Mouse (Mus musculus): ENCODE results near the gene Kat2b. TPM values are rescaled to one million over a fixed set of nuclear protein-coding genes. Genes with fewer than 3 reads are reported as not detected.

Kat2b gene
- polyA plus RNA-seq, 1 experiment from 2014 or later, result 7.8 TPM

DNA sequence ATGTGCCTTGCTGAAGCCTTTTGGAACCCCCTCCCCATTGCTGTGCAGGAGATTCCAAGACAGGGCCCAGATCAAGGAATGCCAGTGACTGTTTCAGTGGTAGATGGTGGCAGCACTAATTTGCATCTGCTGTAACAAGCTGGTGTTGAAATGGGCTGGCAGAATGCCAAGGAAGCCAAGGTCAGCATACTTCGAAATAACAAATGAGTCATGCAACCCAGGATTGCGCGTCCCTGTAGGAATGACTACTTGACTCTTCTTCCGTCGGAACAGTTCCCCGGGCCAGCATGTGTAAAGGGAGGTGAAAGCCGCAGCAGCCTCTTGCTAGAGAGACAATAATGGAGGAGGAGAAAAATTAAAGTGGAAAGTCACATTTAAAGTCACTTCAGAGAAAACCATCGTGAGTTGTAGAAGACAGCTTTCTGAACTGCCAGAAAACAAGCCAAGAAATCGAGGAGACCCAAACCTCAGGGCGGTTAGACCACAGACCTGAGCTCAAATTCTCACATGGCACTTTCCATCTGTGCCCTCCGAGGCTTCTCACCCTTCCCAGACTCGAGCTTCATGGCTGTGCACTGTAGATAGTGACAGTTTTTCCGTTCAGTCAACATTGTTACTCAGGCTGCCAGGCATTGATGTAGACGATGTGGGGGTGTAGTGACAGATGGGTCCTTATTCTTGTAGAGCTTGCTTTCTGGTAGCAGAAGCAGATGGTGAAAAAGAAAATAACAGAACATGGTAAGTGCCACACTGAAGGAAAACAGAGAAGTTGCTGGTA is 20.6 kb downstream of the Kat2b start:
- Histone ChIP-seq H3K36me3 (ENCODE audit: control insufficient read depth, insufficient read depth, low read length) (no peaks in the 10 kb centered on the region), H3K4me2 (replicated peaks; ENCODE audit: low read depth, low read length) (no peak overlapping the region), H3K9me3 (ENCODE audit: control insufficient read depth, low read depth, low read length) (no peaks in the 10 kb centered on the region), H3K27ac (ENCODE audit: low read length) (no peak overlapping the region), H3K27me3 (ENCODE audit: control insufficient read depth, insufficient read depth, low read length) (no peaks in the 10 kb centered on the region), H3K4me3 (ENCODE audit: low read depth, low read length) (no peak overlapping the region), H3K9ac (replicated peaks; ENCODE audit: low read depth, low read length) (no peak overlapping the region), H3K4me1 (ENCODE audit: control insufficient read depth, insufficient read depth, low read length) (peaks cover 13% of the 10 kb centered on the region; the same call in 1 of the 2 replicates)
- ATAC-seq (ENCODE audit: insufficient number of reproducible peaks, insufficient read depth, low FRiP score, low read depth), result peak; percentile 51; the same call in 1 of the 2 replicates
- WGBS, result 44% methylated on average over 14 of the region's 14 CpGs

DNA sequence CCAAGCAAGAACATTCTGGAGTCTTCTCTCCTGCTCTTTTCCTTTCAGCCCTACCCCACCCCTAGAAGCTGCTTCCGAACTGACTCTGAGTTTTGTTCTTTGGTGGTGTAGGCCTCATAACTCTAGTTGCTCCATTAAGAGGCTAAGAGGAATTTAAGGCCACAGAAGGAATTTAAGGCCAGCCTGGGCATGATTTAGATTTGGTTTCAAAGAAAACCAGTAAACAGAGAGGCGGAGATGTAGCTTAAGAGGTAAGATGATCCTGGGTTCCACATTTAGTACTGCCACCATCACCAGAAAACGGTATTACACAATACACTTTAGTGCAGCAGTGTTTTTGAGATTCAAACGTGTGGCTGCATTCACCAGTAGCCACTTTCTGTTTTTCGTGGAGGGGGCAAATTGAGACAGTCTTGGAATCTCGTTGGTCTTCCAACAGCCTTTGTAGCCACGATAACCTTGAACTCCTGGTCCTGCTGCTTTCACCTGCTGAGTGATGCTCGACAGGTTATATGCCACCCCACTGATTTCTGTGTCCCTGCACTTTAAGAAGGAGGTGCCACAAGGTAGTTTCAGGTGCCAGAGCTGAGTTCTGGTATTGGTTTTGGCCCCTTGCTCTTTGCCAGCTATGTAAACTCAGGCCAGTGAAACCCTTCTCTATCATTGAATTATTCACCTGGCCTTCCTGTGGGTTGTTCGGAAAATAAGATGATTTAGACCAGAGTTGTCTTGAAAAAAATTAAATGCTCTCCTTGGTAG is 21.6 kb downstream of the Kat2b start:
- Histone ChIP-seq H3K36me3 (ENCODE audit: control insufficient read depth, insufficient read depth, low read length) (no peaks in the 10 kb centered on the region), H3K4me1 (ENCODE audit: control insufficient read depth, insufficient read depth, low read length) (peaks cover 13% of the 10 kb centered on the region; the same call in 1 of the 2 replicates), H3K9ac (replicated peaks; ENCODE audit: low read depth, low read length) (no peak overlapping the region), H3K27ac (ENCODE audit: low read length) (no peak overlapping the region), H3K4me2 (replicated peaks; ENCODE audit: low read depth, low read length) (no peak overlapping the region), H3K27me3 (ENCODE audit: control insufficient read depth, insufficient read depth, low read length) (no peaks in the 10 kb centered on the region), H3K9me3 (ENCODE audit: control insufficient read depth, low read depth, low read length) (no peaks in the 10 kb centered on the region), H3K4me3 (ENCODE audit: low read depth, low read length) (no peak overlapping the region)
- WGBS, result 73% methylated on average over 9 of the region's 9 CpGs
- ATAC-seq (ENCODE audit: insufficient number of reproducible peaks, insufficient read depth, low FRiP score, low read depth), result no peak

DNA sequence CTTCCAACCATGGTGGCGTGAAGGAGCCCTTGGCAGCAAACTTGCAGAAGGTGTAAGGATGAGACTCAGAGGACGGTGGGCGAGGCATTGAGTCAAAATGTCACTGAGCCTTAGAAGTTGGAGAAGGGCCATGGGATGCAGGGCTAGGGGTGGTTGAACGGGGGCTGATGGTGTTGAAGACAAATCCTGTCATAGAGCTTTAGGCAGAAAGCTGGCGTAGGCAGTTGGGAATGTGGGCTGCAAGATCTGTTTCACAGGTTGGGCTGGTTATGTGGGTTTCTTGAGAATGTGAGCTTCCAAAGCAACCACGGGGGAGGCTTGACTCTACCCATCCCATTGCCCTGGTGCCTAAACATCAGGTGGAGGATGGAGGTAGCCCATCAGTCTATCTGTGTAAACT is 23.4 kb downstream of the Kat2b start:
- Histone ChIP-seq H3K27ac (ENCODE audit: low read length) (no peak overlapping the region), H3K4me2 (replicated peaks; ENCODE audit: low read depth, low read length) (no peak overlapping the region), H3K9me3 (ENCODE audit: control insufficient read depth, low read depth, low read length) (no peaks in the 10 kb centered on the region), H3K4me1 (ENCODE audit: control insufficient read depth, insufficient read depth, low read length) (peaks cover 13% of the 10 kb centered on the region; the same call in 1 of the 2 replicates), H3K4me3 (ENCODE audit: low read depth, low read length) (no peak overlapping the region), H3K9ac (replicated peaks; ENCODE audit: low read depth, low read length) (no peak overlapping the region), H3K27me3 (ENCODE audit: control insufficient read depth, insufficient read depth, low read length) (no peaks in the 10 kb centered on the region), H3K36me3 (ENCODE audit: control insufficient read depth, insufficient read depth, low read length) (no peaks in the 10 kb centered on the region)
- 81% methylated on average over 6 of the region's 6 CpGs for WGBS
- no peak for ATAC-seq (ENCODE audit: insufficient number of reproducible peaks, insufficient read depth, low FRiP score, low read depth)

DNA sequence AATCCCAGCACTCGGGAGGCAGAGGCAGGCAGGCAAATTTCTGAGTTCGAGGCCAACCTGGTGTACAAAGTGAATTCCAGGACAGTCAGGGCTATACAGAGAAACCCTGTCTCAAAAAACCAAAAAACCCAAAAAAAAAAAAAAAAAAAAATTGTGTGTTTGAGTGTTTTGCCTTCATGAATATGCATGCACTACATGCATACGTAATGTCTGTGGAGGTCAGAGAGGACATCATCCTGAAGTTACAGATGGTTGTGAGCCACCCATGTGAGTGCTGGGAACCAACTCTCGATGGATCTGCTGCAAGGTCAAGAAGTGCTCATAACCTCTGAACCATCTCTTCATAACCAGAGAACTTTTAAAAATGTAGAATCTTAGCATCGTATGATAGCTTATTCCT is 25.2 kb downstream of the Kat2b start:
- Histone ChIP-seq H3K27me3 (ENCODE audit: control insufficient read depth, insufficient read depth, low read length) (no peaks in the 10 kb centered on the region), H3K4me2 (replicated peaks; ENCODE audit: low read depth, low read length) (no peak overlapping the region), H3K9ac (replicated peaks; ENCODE audit: low read depth, low read length) (no peak overlapping the region), H3K4me1 (ENCODE audit: control insufficient read depth, insufficient read depth, low read length) (peaks cover 12% of the 10 kb centered on the region; the same call in 1 of the 2 replicates), H3K9me3 (ENCODE audit: control insufficient read depth, low read depth, low read length) (no peaks in the 10 kb centered on the region), H3K27ac (ENCODE audit: low read length) (no peak overlapping the region), H3K4me3 (ENCODE audit: low read depth, low read length) (no peak overlapping the region), H3K36me3 (ENCODE audit: control insufficient read depth, insufficient read depth, low read length) (no peaks in the 10 kb centered on the region)
- WGBS, result 86% methylated on average over 5 of the region's 5 CpGs
- ATAC-seq (ENCODE audit: insufficient number of reproducible peaks, insufficient read depth, low FRiP score, low read depth), result no peak

DNA sequence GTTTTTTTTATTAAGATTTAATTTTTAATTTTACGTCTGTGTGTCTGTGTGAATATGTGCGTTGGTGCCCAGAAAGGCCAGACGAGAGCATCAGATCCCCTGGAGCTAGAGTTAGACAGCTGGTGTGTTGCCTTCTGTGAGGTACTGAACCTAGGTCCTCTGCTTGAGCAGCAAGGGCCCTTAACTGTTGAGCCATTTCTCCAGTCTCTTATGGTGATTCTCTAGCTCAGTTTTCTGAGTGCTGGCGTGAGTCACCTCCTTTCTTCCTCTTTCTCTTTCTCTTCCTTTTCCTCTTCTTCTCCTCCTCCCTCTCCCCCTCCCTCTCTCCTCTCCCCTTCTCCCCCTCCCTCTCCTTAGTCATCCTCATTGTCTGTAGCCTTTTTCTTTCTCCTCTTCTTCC is 27.9 kb downstream of the Kat2b start:
- no peak overlapping the region for H3K9ac ChIP-seq (replicated peaks; ENCODE audit: low read depth, low read length)
- no peak overlapping the region for H3K4me2 ChIP-seq (replicated peaks; ENCODE audit: low read depth, low read length)
- no peaks in the 10 kb centered on the region for H3K36me3 ChIP-seq (ENCODE audit: control insufficient read depth, insufficient read depth, low read length)
- no peak overlapping the region for H3K4me3 ChIP-seq (ENCODE audit: low read depth, low read length)
- no peaks in the 10 kb centered on the region for H3K9me3 ChIP-seq (ENCODE audit: control insufficient read depth, low read depth, low read length)
- WGBS, result 79% methylated on average over 4 of the region's 4 CpGs
- H3K4me1 ChIP-seq (ENCODE audit: control insufficient read depth, insufficient read depth, low read length), result 0 out of 2 replicates have a peak, but pooled peaks cover 3% of the 10 kb centered on the region
- no peaks in the 10 kb centered on the region for H3K27me3 ChIP-seq (ENCODE audit: control insufficient read depth, insufficient read depth, low read length)
- no peak for ATAC-seq (ENCODE audit: insufficient number of reproducible peaks, insufficient read depth, low FRiP score, low read depth)
- no peak overlapping the region for H3K27ac ChIP-seq (ENCODE audit: low read length)

DNA sequence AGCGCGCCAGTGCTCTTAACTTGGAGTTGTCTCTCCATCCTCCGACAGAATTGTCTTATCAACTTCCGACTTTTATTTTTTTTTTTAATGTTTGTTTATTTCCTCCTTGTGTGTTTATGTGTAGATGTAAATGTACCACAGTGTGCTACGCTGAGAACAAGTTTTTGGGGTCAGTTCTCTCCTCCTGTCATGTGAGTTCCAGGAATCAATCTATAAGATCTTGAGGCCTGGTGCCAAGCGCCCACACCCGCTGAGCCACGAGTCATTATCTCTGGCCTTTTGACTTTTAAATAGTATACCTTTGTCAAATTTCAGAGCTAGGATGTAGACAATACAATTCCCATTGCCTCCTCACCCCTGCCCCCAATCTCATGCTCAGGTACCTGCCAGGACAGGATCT is 28.9 kb downstream of the Kat2b start:
- Histone ChIP-seq H3K4me2 (replicated peaks; ENCODE audit: low read depth, low read length) (no peak overlapping the region), H3K4me3 (ENCODE audit: low read depth, low read length) (no peak overlapping the region), H3K36me3 (ENCODE audit: control insufficient read depth, insufficient read depth, low read length) (no peaks in the 10 kb centered on the region), H3K9me3 (ENCODE audit: control insufficient read depth, low read depth, low read length) (no peaks in the 10 kb centered on the region), H3K9ac (replicated peaks; ENCODE audit: low read depth, low read length) (no peak overlapping the region), H3K4me1 (ENCODE audit: control insufficient read depth, insufficient read depth, low read length) (0 out of 2 replicates have a peak, but pooled peaks cover 3% of the 10 kb centered on the region), H3K27me3 (ENCODE audit: control insufficient read depth, insufficient read depth, low read length) (no peaks in the 10 kb centered on the region), H3K27ac (ENCODE audit: low read length) (no peak overlapping the region)
- WGBS, result 71% methylated on average over 8 of the region's 8 CpGs
- no peak for ATAC-seq (ENCODE audit: insufficient number of reproducible peaks, insufficient read depth, low FRiP score, low read depth)

DNA sequence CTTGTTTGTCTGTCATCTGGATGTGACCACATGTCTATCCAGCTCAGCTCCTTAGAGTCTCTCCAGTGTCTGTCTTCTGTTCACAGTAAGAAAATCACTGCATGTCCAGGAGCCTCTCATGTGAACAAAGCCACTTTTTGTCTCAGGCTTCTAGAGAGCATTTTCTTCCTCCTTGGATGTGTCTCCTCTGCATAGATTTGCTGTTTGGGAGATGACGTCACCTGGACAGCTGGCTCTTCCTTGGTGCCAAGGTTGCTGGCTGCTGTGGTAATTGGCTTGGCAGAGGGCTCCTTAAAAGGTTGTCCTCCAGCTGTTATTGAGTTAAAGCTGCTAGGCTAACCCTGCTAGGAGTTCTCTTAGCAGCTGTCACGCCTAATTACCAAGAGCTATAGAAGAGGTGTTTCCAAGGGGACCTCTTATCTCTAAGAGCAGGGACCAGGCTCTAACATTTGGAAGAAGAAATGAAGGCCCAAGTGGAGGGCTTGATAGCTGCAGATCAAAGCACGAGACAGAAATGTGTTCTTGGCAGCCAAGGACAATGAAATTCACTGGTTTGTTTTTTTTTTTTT is 29.7 kb downstream of the Kat2b start:
- no peaks in the 10 kb centered on the region for H3K27me3 ChIP-seq (ENCODE audit: control insufficient read depth, insufficient read depth, low read length)
- 36% methylated on average over 3 of the region's 3 CpGs for WGBS
- no peak overlapping the region for H3K4me3 ChIP-seq (ENCODE audit: low read depth, low read length)
- ATAC-seq (ENCODE audit: insufficient number of reproducible peaks, insufficient read depth, low FRiP score, low read depth), result peak; percentile 51; the same call in 1 of the 2 replicates
- H3K9ac ChIP-seq (replicated peaks; ENCODE audit: low read depth, low read length), result no peak overlapping the region
- H3K4me2 ChIP-seq (replicated peaks; ENCODE audit: low read depth, low read length), result no peak overlapping the region
- H3K4me1 ChIP-seq (ENCODE audit: control insufficient read depth, insufficient read depth, low read length), result 0 out of 2 replicates have a peak, but pooled peaks cover 3% of the 10 kb centered on the region
- H3K9me3 ChIP-seq (ENCODE audit: control insufficient read depth, low read depth, low read length), result no peaks in the 10 kb centered on the region
- H3K27ac ChIP-seq (ENCODE audit: low read length), result no peak overlapping the region; the same call in 1 of the 2 replicates
- no peaks in the 10 kb centered on the region for H3K36me3 ChIP-seq (ENCODE audit: control insufficient read depth, insufficient read depth, low read length)

DNA sequence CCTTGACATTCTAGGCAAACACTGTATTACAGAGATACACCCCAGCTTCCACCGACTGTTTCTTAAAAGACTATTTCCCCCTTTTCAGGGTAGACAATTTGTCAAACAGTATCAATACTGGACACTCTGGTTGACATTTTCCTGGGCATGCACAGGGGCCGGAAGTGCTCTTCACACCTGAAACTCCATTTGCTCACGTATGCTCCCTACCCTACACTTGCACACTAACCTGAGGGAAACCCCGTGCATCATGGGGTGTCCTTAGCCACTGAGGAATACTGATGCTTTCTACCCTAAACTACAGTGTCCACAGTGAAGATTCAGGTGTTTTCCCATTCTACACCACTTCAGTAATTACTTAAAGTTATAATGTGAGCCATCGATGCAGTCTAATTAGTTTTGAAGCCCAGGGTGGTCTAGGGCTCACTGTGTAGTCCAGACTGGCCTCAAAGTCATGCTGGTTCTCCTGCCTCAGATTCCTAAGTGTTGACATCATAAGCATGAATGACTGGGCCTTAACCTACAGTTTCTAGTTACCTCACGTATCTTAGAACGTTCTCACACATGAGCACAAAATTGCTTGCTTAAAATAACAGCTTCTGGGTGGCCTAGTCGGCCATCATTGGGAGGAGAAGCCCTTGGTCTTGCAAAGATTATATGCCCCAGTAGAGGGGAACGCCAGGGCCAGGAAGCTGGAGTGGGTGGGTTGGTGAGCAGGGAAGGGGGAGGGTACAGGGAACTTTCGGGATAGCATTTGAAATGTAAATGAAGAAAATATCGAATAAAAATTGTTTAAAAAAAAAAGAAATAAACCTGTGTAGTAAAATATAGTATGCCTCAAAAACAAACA is 30.5 kb downstream of the Kat2b start:
- WGBS, result 78% methylated on average over 11 of the region's 11 CpGs
- Histone ChIP-seq H3K27ac (ENCODE audit: low read length) (no peak overlapping the region), H3K4me3 (ENCODE audit: low read depth, low read length) (no peak overlapping the region), H3K9ac (replicated peaks; ENCODE audit: low read depth, low read length) (no peak overlapping the region), H3K4me2 (replicated peaks; ENCODE audit: low read depth, low read length) (no peak overlapping the region), H3K36me3 (ENCODE audit: control insufficient read depth, insufficient read depth, low read length) (no peaks in the 10 kb centered on the region), H3K4me1 (ENCODE audit: control insufficient read depth, insufficient read depth, low read length) (0 out of 2 replicates have a peak, but pooled peaks cover 3% of the 10 kb centered on the region), H3K9me3 (ENCODE audit: control insufficient read depth, low read depth, low read length) (no peaks in the 10 kb centered on the region), H3K27me3 (ENCODE audit: control insufficient read depth, insufficient read depth, low read length) (no peaks in the 10 kb centered on the region)
- no peak for ATAC-seq (ENCODE audit: insufficient number of reproducible peaks, insufficient read depth, low FRiP score, low read depth)
